Mouse (Mus musculus) mature B cell (primary cell): ENCODE data around the gene Pgm5.
"Not testable (repeated sequence)": the region's sequence is repeated elsewhere in the genome, so short reads cannot be mapped to it uniquely, and the experiment has no call there.

ENCODE experiments used
- in situ Hi-C: fragments of 300-500 bp; cut with MboI; formaldehyde crosslinking; loops from 2 replicates; pipeline ENCODE4 v1.14.3; 2019

The Pgm5 gene

GRCm38 (mm10) chr19:24707071-24707906 lies 154.4 kb downstream of the Pgm5 start:
- in situ Hi-C loops: no loop called here

- in situ Hi-C loops: no loop called here
Measured at GRCm38 (mm10) chr19:24705395-24705794, 156.3 kb downstream of the Pgm5 start.

GRCm38 (mm10) chr19:24704326-24704725 lies 157.3 kb downstream of the Pgm5 start:
- in situ Hi-C loops: no loop called here

DNA sequence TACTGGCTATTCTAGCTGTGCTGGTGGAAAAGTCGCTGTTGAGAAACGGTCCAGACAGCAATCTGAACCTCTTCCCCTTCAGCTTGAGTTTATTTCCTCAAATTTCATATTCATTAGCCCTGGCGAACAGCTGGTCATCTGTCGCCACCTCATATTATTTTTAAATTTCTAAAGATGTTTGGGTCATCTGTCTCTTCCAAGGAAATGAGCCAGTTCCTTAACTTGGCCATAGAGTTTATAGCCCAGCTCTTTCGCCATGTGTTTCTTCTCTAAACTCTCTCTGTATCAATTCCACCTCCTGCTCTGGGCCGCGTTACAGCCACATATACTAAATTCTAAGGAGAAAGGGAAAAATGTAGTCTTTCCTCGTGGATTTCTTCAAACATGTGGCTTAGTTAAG lies 158.0 kb downstream of the Pgm5 start:
- in situ Hi-C loops: no loop called here

- in situ Hi-C loops: not testable (repeated sequence)
Measured at GRCm38 (mm10) chr19:24703168-24703567, 158.5 kb downstream of the Pgm5 start.

DNA sequence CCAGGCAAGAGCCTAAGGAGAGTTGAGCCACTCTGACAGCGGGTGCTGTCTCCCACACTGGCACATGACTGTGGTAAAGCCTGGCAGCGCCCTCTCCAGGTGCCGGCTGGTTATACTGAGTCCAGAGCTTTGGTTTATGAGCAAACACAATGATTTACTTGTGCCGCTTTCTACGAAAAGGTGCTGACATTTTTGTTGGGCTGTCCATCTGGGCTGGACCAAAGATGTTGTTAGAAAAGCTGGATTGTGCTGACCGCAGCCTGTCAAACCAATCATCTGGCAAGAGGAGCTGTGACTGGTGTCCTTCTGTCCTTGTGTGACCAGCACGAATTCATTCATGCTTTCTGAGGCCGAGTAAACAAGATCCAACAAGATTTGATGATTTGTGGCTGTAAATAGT lies 159.9 kb downstream of the Pgm5 start:
- in situ Hi-C loops: no loop called here

DNA sequence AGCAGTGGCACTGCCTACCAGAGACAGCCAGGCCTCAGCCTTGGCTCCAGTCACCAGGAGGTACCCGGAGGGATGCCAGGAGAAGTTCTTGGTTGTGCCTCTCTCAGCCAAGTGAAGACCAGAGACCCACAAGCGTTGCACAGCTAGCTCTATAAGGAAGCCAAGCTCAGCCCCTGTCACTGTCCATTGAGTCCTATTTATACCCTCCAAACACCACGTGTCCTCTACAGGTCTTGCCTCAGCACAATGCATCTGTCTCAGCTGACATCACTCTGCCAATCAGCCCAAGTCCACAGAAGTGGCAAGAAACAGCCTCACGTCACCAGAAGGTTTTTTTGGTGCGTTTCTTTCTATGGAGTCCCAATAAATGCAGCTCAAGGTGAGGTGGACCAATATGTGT lies 161.0 kb downstream of the Pgm5 start:
- in situ Hi-C loops: no loop called here

DNA sequence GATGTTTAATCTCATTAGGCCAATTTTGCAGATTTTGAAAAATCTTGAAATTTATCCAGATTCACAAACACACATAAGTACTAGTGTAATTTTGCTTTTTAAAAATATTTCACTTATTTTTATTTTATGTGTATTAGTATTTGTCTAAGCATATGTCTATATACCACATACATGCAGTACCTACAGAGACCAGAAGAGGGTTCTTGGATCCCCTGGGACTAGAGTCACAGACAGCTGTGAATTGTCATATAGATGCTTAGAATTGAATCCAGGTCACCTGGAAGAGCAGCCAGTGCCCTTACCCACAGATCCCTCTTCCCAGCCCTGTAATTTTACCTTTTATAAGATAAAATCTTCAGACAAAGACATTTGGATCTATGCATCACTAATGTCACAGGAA lies 161.7 kb downstream of the Pgm5 start:
- in situ Hi-C loops: no loop called here

- in situ Hi-C loops: no loop called here
Measured at GRCm38 (mm10) chr19:24699196-24699595, 162.5 kb downstream of the Pgm5 start.

DNA sequence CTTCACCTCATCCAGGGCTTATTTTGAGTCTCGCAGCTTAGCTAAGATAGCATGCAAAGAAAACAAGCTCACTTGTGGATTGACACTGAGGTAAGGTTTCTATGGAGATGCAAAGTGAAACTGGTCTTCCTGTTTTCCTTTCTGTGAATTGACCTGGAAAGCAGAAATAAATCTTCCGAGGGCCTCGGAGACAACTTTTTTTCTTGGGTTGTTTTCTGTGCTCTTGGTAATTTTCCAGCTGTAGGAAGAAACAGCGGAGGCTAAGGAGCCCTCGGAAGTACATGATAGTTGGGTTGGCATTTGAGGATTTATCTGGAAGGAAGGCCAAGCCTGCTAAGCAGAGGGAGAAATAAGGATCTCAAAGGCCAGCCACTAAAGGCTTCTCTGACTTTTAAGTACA lies 163.0 kb downstream of the Pgm5 start:
- in situ Hi-C loops: no loop called here

DNA sequence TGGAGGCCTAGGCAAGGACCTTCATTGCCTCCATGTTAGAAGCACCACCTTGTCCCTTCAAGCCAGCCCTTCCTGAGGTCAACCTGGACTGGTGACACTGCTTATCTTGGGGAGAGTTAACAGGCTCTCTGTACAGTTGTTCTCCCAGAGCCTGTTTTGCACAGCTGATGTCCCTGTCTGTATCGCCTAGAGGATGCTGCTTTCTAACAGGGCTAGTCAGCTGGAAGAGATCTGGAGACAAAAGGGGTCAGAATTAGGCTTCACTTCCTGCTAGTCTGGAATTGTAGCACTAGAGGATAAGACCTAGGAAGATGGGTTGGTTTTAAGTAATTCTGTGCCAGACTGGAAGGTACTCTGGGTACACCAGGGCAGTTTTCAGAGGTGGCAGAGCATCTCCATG lies 163.7 kb downstream of the Pgm5 start:
- in situ Hi-C loops: no loop called here

- in situ Hi-C loops: no loop called here
Measured at GRCm38 (mm10) chr19:24692691-24693090, 169.0 kb downstream of the Pgm5 start.

- in situ Hi-C loops: no loop called here
Measured at GRCm38 (mm10) chr19:24689531-24689930, 172.1 kb downstream of the Pgm5 start.

DNA sequence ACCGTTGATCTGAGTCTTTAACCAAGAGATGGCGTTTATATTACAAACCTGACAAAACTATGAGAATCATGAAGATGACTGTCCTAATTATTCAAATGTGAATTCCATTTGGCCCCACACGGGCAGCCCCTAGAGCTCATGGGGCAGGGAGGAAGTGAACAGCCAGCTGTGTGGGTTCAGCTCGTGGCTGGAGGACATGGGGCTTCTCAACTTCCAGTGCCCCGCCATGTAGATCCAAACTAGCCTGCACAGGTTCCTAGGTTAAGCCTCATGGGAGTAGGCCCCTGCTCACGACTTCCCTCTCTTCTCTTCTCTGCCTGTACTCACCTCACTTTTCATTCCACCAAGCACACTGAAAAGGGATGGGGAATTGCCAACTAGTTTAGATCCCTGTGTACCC lies 173.3 kb downstream of the Pgm5 start:
- in situ Hi-C loops: no loop called here

DNA sequence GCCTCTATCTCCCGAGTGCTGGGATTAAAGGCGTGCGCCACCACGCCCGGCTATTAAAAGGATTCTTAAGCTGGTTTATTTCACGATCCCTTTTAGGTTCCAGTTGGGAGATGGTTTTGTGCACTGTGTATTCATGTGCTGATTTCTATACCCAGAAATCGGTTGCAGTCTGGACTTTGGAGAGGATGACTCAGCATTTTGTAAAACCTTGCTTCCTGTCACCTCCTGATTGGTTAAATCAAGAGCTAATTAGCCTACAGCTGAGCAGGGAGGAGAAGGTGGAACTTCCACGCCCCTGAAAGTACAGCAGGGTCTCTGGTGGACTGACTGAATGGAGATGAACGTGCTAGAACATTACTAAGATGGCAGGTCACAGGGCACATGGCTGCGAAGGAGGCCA lies 175.2 kb downstream of the Pgm5 start:
- in situ Hi-C loops: no loop called here

DNA sequence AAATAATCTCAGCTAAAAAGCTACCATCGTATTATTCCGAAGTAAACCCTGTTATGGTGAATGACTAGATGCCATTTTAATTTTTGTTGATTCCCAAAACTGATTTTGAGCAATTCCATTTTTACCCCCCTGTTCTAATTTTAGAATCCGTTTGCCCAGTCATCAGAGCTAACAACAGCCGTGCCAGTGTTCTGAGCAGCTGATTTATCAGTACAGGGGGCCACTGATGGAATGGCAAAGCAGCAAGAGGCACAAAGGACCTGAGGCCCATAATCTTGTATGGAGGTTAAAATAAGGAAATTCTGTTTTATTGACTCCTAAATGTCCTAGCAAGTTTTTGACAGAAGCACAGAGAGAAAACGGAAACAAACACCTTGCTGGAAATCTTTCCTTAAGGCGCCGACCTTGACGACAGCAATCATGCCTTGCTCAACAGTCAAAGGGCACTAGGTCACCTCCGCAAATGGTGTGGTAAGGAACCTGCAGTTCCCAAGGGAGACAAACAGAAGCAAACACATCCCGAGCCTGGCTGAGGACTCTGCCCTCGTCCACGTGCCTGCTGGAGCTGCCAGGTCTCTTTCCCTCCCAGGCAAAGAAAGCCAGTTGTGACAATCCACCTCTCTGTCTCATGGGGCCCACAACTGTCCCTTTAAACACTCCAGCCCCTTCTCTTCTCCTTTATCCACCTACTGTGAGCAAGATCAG lies 178.5 kb downstream of the Pgm5 start:
- in situ Hi-C loops: no loop called here

- in situ Hi-C loops: no loop called here
Measured at GRCm38 (mm10) chr19:24677242-24677984, 184.2 kb downstream of the Pgm5 start.

DNA sequence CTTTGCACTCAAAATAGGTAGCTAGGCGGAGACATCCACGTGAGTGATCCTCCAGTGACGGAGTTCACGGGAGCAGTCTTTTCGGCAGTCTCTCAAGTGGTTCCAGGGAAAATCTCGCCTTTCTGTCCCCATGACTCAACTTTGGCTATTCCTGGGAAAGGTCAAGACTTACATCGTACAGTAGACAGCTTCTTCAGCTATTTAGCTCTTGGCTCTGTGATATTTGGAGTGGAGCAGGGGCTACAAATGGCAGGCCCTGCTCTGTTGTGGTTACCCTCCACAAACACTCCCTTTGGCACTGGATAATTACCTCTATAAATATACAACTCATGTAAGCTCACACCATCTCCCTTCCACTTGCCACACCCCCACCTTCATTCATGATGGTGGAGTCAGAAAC lies 185.2 kb downstream of the Pgm5 start:
- in situ Hi-C loops: no loop called here

DNA sequence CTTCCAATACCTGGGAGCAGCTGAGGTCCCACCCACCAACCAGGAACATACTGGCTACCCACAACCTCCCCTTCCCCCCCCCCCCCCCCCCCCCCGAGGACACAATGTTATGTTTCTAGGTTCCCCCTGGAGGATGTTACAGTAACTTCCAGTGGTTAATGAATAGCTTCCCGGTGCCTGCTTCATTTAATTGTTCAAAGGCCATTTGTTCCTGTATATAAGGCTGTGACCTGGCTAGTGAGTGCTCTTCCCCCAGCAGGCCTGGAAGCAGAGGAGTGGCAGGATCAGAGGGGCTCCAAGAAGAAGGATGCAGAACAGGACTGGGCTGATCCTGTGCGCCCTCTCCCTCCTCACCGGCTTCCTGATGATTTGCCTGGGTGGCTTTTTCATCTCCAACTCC lies 187.9 kb downstream of the Pgm5 start, which contains the start of gene Tmem252:
Gene Tmem252, plus strand, starts transcription at position 247 of the 400 bp plus-strand sequence.
- in situ Hi-C loops: no loop called here

DNA sequence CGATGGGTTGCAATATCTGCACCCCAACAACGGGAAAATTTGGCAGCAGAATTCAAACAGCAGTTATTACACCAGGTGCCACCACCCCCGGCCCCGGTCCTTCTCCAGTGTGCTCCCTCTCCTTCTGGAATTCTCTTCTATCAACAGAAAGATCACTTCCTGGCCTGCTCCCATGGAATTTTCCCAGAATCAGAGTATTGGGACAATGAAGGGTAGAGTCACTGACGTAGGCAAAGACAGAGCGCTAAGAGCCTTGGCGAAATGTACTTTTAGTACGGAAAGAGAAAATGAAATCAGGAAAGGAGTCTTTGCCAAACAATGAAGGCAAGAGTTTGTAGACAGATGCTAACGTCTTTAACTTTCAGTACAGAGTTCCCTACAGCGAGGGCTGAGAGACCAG lies 188.3 kb downstream of the Pgm5 start:
- in situ Hi-C loops: no loop called here

- in situ Hi-C loops: no loop called here
Measured at GRCm38 (mm10) chr19:24672366-24672960, 189.2 kb downstream of the Pgm5 start.

DNA sequence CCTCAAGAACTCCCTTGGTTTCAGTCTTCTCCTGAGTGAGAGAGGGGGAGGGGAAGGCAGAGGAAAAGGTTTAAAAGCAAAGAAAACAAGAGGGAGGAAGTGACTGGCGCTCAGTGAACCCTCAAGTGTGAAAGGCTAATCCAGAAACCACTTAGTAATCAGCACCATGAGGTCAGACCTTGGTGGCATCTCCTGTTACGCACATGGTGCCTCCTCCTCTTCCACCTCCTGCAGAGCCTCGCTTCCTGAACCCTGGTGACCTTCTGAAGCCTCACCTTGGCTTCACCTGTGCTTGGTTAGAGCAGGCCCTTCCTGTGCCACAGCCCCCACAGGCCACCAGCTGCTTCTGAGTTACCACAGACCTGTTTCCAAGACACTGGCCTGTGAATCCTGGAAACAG lies 190.1 kb downstream of the Pgm5 start:
- in situ Hi-C loops: no loop called here
